Mouse (Mus musculus) thymus, adult 18-20 months (tissue): ENCODE measurements around the gene Csde1.
A peak's percentile ranks its signal among the peaks of the same experiment; 100 is the strongest.

ENCODE experiments used
- DNase-seq, 2 experiments: peaks; one replicate each; pipeline ENCODE4 v3.0.0; 2022; ENCODE audit warnings: mixed read lengths in 2 of 2

Csde1 gene

DNA sequence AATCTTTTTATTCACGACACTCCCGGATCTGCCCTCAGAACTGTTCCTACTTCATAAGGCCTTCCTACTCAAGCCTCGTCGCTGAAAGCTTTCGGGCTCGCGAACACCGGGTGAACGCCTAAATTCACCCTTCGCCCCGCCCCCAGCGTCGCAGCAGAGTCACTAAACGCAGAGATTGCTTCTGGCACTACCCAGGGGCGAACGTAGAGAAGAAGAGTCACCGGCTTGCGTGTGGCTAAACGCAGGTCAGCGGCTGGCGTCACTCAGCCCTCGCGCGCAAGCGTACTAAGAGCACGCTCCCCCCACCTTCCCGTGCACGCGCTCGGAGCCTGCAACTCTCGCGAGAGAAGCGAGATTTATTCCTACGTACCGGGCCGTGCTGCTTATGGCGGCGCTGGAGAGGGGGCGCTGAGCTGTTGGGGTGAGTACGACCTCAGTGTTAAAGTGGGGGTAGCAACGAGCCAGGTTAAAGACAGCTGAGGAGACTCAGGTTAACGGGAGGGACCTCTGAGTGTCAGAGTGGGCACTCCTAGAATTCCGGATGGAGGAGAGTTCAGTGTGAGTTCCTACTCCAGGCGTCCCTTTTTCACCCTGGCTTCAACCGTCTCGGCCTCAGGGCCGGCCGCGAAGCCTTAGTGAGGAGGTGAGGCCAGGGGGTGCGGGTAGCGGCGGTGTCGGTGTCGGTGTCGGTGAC, at the start of gene Csde1:
Csde1 (plus strand) TSS at position 178 of the 694 bp plus-strand sequence.
- DNase-seq: peak; percentile 95 to 98

- no peak for DNase-seq
These were observed 49.7 kb upstream of the Csde1 start for GRCm38 (mm10) chr3:102970508-102970907.

- DNase-seq: no peak
These were observed 43.3 kb upstream of the Csde1 start for GRCm38 (mm10) chr3:102976906-102977305.

GRCm38 (mm10) chr3:102979550-102980348, 40.5 kb upstream of the Csde1 start:
- DNase-seq: no peak

DNA sequence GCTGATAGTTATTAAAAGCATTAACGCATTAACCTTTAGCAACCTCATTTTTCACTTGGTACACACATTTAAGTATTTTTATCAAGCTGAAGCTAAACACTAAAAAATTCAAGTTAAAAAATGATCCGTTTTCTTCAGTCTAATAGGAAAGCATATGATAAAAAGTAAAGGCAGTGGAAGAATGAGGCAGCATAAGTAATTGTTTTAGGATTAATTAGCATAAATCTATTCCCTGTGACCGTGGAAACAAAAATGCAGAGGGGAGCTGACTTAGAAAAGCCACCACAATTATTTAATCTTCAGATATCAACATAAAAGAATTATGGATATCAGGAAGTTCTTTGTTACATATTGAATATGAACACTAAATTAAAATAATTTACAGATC, 39.9 kb upstream of the Csde1 start:
- no peak for DNase-seq

GRCm38 (mm10) chr3:102991041-102991440, 29.2 kb upstream of the Csde1 start:
- no peak for DNase-seq

GRCm38 (mm10) chr3:102992936-102993335, 27.3 kb upstream of the Csde1 start:
- DNase-seq: no peak

GRCm38 (mm10) chr3:102995233-102995604, 25.0 kb upstream of the Csde1 start:
- no peak for DNase-seq

- DNase-seq: peak; percentile 90 to 92
These were observed 24.5 kb upstream of the Csde1 start, which contains the start of gene Sike1 for GRCm38 (mm10) chr3:102995605-102996321. TSS of gene Sike1 (plus strand) at chr3:102995708.

DNA sequence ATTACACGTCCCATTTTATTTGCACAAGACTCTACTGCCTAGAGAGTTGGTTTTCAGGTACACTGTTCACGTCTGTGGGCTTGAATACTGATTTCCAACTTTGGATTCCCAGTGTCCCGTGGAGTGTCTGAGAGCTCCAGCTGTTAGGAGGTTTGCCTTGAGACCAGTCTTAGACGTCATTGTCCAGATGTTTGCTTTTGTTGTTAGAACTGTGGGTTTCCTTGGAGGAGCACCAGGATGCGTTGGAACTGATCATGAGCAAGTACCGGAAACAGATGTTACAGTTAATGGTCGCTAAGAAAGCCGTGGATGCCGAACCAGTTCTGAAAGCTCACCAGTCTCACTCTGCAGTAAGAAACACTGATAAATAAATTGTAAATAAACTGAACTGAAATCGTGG, 23.2 kb upstream of the Csde1 start:
- DNase-seq: no peak

DNA sequence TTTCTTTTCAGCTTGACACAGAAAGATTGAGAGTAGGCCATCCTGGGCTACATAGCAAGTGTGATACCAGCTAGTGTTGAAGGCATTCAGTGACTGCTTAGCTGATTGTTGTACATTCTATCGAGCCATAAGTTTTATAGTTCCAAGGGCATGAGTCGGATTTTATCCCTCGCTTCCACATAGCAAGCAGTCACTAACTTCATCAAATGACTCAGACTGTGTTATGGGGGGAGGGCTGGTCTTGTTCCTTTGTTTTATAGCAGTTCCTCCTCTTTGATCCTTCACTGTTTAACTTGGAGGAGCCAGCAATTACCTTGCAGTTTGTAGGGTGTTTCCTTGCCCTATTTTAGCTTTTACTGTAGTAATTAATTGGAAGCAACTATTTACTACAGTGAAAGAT, 22.6 kb upstream of the Csde1 start:
- no peak for DNase-seq

DNA sequence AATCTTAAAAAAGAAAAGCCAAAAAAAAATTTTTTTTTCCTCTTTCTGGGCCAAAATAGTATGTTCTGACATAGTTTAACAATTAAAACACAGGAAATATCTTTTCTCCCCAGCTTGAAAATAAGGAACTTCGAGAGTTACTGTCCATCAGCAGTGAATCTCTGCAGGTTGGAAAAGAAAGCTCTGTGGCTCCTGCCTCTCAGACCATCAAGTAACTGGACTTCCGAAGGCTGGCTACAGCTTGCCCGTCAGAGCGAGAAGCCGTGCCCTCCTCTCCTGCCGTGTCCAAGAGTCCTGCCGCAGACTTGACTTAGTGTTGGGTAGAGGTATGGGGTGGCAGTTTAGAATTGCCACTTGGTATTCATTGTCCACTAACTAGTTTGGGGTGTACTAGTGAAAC, 18.6 kb upstream of the Csde1 start:
- DNase-seq: no peak

GRCm38 (mm10) chr3:103017350-103017749, 2.9 kb upstream of the Csde1 start:
- DNase-seq: no peak

DNA sequence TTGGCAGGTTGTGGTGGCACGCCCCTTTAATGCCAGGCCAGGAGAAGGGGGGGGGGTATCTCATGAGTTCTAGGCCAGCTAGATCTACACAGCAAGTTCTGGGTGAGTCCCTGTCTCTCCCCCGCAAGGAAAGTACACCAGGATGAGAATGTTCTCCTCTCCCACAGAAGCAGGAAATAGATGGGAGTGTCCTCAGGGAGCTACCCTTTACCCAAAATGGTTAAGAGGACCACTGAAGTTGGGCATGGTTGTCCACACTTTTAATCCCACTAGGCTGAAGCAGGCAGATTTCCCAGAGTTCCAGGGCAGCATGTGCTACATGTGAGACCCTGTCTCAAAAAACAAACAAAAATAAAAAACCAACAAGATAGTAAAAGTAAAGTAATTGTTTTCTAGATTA, 764 bp upstream of the Csde1 start:
- DNase-seq: peak in 1 of 2 experiments; percentile 10

DNA sequence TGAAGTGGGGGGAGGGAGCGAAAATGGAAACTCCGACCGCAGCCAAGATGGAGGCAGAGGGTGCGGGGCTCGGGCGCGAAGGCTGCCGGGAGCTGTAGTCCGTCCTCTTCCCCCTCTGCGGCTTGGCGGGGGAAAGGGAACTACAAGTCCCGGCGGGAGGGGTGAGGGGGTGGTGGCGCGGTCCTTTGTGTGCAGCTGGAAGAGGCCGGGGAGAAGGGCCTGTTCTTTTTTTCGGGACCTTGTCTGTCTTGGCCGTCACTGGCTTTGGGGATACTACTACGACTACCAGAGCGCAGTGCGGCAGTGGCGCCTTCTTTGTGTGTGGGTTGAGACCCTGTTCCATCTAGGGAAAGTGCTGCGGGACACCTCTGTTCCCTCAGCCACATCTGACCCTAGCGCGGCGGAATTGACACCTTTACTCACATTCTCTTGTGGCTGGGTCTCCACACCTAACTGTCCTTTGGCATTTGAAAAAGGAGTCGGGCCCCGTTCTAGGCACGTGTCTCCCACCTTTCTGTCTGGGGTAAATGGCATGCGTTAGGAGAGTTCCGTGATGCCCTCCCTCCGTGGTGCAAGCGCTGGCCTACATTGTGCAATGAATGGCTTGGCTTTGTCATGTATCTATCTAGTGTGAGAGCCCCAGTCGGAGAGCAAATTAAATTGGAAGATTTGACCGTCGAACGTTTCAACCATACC, 865 bp downstream of the Csde1 start:
- DNase-seq: peak; percentile 85 to 88

DNA sequence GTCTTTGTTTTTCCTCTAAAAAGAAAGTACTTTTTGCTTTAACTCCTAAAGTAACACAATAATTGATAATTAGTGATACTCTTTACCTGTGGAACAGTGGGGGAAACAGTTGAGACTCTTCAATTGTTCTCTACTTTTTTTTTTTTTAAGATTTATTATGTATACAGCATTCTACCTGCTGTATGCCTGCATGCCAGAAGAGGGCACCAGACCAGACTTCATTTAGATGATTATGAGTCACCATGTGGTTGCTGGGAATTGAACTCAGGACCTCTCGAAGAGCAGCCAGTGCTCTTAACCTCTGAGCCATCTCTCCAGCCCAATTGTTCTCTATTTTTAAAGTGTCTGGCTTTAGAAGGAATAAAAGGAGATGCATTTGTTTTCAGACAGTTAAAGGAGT, 5.9 kb downstream of the Csde1 start:
- no peak for DNase-seq

DNA sequence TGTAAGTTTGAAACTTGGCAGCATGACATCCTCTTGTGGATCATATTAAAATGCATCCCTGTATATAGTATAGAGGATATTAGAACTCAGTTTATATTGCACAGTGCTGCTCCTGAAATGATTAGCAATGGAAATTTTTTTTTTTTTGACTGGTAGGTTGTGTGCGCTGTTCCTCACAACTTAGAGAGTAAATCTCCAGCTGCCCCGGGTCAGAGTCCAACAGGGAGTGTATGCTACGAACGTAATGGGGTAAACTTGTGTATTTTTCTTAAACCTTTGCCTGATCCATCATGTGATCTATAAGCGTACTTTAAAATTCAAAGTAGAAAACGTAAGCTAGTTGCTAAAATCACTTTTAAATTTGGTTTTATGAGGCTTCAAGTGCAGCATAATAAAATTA, 20.1 kb downstream of the Csde1 start:
- DNase-seq: no peak

- DNase-seq: no peak
These were observed 20.7 kb downstream of the Csde1 start for GRCm38 (mm10) chr3:103040861-103041379.

DNA sequence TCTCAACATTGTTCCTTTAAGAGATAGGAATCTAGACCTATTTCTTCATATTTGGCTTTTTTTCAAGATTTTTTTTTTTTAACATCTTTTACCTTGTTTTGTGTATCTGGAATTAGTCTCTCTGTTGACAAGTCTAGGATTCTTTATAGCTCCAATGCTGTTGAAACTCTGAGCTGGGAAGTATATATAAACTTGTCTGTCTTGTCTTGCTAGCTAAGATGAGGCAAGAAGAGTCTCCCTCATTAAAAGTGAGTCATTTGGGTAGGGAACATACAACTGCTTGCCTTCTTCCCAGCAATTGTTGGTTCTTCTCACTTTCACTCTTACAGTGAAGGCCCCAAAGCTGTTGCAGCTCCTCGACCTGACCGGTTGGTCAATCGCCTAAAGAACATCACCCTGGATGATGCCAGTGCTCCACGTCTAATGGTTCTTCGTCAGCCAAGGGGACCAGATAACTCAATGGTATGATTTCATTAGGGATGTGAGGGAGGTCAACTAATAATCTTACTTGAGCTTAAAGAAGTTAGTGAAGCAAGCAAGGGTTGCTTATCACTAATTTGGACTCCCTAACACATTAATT, 35.9 kb downstream of the Csde1 start:
- no peak for DNase-seq

DNA sequence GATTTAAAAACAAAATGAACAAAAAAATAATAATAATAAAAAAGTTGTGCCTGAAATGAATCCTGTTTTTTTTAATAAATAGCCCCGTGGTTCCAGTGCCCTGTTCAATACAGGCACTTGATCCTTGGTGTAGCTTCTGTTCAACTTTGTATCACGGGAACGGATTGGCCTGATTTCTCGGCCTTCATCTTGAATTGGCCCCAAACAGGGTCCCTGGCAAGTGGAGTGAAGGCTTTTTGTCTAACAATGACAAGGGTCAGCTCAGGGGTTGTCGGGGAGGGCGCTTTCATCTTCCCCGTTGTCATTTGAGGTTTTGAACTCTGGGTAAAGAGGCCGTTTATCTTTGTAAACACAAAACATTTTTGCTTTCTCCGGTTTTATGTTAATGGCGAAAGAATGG, 37.5 kb downstream of the Csde1 start:
- DNase-seq: no peak

DNA sequence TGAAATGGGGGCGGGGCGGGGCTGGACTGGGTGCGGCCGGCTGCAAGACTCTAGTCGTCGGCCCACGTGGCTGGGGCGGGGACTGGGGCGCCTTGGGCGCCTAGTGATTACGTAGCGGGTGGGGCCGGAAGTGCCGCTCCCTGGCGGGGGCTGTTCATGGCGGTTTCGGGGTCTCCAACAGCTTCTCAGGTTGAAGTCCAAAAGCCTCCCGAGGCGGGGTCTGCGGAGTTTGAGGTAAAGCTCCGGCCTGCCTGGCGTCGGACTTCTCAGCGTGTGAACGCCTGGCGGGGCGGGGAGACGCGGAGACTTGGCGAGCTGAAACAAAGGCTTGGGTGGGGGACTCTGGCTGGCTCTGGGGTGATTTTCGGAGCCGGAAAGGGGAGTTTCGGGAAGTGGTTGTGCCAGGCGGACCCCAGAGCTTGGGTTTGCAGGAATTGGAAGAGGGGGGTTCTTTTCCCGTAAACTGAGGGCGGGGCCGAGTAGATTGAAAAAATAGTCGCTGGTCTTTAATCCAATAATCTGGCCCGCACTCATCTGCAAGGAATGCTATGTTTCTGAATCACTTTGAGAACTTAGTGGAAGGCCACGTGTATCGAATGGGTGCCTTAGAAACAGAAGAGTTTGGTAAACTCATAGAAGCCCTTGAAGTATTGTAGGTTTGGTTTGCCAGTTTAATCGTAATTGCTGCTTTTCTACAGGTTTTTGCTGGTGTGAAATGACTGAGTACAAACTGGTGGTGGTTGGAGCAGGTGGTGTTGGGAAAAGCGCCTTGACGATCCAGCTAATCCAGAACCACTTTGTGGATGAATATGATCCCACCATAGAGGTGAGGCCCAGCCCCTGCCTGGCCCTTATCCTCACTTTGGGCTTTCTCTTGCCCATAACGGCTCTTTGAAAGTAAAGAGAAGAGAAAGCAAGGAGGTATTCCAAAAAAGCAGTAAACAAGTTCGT, 38.3 kb downstream of the Csde1 start, which contains the start of gene Nras:
Nras (plus strand) TSS at position 79 of the 951 bp plus-strand sequence.
- DNase-seq: peak; percentile 84 to 89
